Mouse (Mus musculus): ENCODE measurements around the gene Rack1. TPM values are rescaled to one million over a fixed set of nuclear protein-coding genes. Genes with fewer than 3 reads are reported as not detected.
"Not testable (repeated sequence)": the region's sequence is repeated elsewhere in the genome, so short reads cannot be mapped to it uniquely, and the experiment has no call there.

Rack1 gene
- total RNA-seq, 2 experiments from 2014 or later = 336 to 363 TPM

DNA sequence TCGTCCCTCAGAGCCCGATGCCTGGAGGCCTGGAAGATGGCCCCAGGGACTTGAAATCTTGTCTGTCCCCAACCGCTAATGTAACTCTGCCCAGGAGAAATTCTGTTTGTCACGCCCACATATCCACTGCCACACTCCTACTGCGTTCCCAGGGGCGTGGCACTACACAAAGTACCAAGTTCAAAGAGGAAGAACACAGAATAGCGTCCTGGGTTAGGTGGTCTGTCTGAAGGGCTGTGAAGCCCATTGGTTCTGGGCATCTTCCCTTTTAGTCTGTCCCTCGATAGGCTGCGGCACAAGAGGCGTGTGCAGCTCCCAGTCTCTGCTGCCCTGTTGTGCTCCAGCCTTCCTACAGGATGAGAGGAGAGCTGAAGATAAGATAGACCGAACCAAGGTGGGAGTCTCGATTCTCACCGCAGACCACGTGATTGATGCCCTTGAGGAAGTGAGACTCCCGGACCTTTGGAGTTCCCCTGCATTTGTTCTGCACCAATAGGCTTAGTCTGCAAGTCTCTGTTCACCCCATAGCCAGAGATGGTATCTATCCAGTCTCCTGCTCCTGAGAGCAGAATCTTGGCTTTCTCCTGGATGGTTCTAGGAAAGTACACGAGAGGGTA is 38.2 kb downstream of the Rack1 start:
- DNase-seq (ENCODE audit: low spot score in 2 of 2) = no peak

GRCm38 (mm10) chr11:48838879-48839680 is 38.9 kb downstream of the Rack1 start:
- DNase-seq (ENCODE audit: low spot score in 2 of 2) = no peak

GRCm38 (mm10) chr11:48840805-48841204 is 40.7 kb downstream of the Rack1 start:
- DNase-seq (ENCODE audit: low spot score in 2 of 2) = no peak

GRCm38 (mm10) chr11:48841213-48841612 is 41.1 kb downstream of the Rack1 start:
- DNase-seq (ENCODE audit: low spot score in 2 of 2) = no peak

DNA sequence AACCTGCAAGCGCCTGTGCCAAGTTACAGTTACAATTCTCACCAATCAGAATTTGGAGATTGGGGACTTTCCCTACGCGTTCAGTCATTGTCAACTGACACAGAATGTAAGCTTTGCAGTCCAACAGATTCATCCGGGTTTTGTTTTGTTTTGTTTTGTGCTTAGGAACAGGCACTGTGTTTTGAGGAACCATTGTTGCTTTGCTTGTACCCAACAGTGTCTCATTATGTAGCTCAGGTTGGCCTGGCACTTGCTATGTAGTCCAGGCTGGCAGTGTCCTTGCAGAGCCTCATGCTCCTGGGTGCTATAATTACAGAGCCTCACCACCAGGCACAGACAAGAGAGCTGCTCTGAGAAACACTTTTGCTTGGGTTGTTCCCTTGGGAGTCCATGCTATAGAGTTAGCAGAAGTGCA is 42.3 kb downstream of the Rack1 start:
- no peak for DNase-seq (ENCODE audit: low spot score in 2 of 2)

GRCm38 (mm10) chr11:48843202-48843601 is 43.1 kb downstream of the Rack1 start:
- no peak for DNase-seq (ENCODE audit: low spot score in 2 of 2)

DNA sequence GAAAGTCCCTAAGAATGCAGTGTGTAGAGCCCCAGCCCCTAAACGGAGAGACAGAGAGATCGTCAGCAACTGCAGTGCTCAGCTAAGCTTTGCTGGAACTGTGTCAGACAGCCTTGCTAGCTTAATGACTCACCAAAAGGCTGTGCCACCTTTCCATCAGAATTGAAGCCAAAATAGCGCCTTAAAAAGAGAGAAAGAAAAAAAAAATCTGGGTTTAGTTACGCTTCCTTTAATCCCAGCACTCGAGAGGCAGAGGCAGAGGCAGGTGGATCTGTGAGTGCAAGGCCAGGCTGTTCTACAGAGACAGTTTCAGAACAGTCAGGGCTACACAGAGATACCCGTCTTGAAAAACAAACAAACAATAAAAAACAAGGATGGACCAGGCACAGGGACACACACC is 44.2 kb downstream of the Rack1 start:
- no peak for DNase-seq (ENCODE audit: low spot score in 2 of 2)

- no peak for DNase-seq (ENCODE audit: low spot score in 2 of 2)
Measured at GRCm38 (mm10) chr11:48845244-48845815, 45.2 kb downstream of the Rack1 start.

DNA sequence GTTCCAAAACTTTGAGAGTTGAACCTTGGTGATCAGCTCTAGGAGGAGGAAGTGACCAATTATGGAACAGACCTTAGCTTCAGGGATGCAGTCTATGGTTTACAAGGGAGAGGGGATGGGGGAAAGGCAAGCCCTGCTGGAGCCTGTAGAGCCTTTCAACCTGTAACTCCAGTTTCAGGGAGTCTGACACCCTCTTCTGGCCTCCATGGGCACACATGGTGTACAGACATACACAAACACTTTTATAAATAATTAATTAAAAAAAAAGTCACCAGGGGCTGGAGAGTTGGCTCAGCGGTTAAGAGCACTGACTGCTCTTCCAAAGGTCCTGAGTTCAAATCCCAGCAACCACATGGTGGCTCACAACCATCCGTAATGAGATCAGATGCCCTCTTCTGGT is 46.2 kb downstream of the Rack1 start:
- DNase-seq (ENCODE audit: low spot score in 2 of 2) = not testable (repeated sequence)

- DNase-seq (ENCODE audit: low spot score in 2 of 2) = no peak
Measured at GRCm38 (mm10) chr11:48846881-48847280, 46.7 kb downstream of the Rack1 start.

- no peak for DNase-seq (ENCODE audit: low spot score in 2 of 2)
Measured at GRCm38 (mm10) chr11:48850240-48850639, 50.1 kb downstream of the Rack1 start.

DNA sequence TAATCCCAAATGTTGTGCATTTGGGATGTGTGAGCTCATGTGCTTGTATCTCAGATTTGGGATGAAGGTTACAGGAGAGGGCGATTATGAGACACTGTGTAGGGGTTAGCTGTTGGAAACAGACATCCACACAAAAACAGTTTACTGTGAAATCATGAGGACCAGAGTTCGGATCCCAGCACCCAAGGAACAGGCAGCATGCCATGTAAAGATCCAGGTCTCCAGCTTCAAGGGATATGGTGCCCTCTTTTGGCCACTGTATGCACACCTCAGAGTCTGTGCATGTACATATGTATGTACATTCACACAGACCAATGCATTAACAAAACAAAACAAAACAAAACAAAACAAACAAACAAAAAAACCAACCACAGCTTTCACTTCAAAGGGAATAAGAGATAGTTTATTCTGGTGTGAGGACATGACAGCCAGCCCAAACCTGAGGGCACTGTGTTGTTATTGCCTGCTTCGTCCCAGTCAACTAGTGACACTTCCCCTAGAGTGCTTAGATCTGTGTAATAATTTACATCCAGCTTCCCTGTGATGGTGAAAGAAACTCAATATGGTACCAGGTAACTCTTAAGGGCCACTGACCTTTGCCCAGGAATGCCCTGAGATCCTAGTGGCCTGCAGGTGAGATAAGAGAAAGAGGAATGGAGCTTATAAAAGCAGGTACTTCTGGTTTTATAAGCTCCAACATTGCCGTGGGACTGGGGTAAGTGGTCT is 51.3 kb downstream of the Rack1 start:
- DNase-seq (ENCODE audit: low spot score in 2 of 2) = no peak

- no peak for DNase-seq (ENCODE audit: low spot score in 2 of 2)
Measured at GRCm38 (mm10) chr11:48852190-48852589, 52.1 kb downstream of the Rack1 start.

GRCm38 (mm10) chr11:48852624-48853473 is 52.7 kb downstream of the Rack1 start:
- no peak for DNase-seq (ENCODE audit: low spot score in 2 of 2)

- DNase-seq (ENCODE audit: low spot score in 2 of 2) = peak; percentile 90 to 93
Measured at GRCm38 (mm10) chr11:48853474-48854180, 53.5 kb downstream of the Rack1 start.

Other genes with a start within 250 kb of the Rack1 start
- 10 to 100 TPM; 44.1 to 58.1 TPM for gene Trim41, start 17.0 kb downstream of the Rack1 start, total RNA-seq (2021)
- 1 to 10 TPM; 4.9 to 5.6 TPM for gene Trim7, start 25.8 kb downstream of the Rack1 start, total RNA-seq (2021)
- 1 to 10 TPM in 1 of 2 experiments, under 1 TPM in 1; 0.98 to 1.4 TPM for gene Gm12184, start 26.3 kb downstream of the Rack1 start, total RNA-seq (2021)
- gene Irgm1, start 71.4 kb downstream of the Rack1 start, total RNA-seq (2021) = 1 to 10 TPM; 3.3 TPM
- gene Gm5431, start 101.9 kb downstream of the Rack1 start, total RNA-seq (2021) = under 1 TPM; 0.33 to 0.39 TPM
- gene Psme2b, start 145.9 kb downstream of the Rack1 start, total RNA-seq (2021) = 1 to 10 TPM in 1 of 2 experiments, under 1 TPM in 1; 0.54 to 1.2 TPM
- gene Olfr56, start 178.6 kb downstream of the Rack1 start, total RNA-seq (2021) = not detected
- gene 9930111J21Rik1, start 179.1 kb downstream of the Rack1 start, total RNA-seq (2021) = 1 to 10 TPM in 1 of 2 experiments, under 1 TPM in 1; 0.47 to 1.2 TPM
- gene Gm12185, start 191.9 kb downstream of the Rack1 start, total RNA-seq (2021) = not detected
- not detected for gene Tgtp1, start 193.8 kb downstream of the Rack1 start, total RNA-seq (2021)